Mouse (Mus musculus) embryonic facial prominence, embryonic 14.5 days (tissue): ENCODE results near the gene Ank2. TPM values are rescaled to one million over a fixed set of nuclear protein-coding genes. Genes with fewer than 3 reads are reported as not detected.

Source experiments
- ATAC-seq: fragments of 200-750 bp; cut with Nextera tagmentation; 2 replicates; pipeline ENCODE4 v1.8.0; 2017; ENCODE audit warnings: low read depth, moderate number of reproducible peaks, moderate TSS enrichment
- DNase-seq: peaks from one replicate; pipeline ENCODE4 v3.0.0-alpha.2; 2015; ENCODE audit warnings: low spot score
- H3K27ac ChIP-seq: fragments of 300-500 bp; sonication (generic); replicated peaks from 2 replicates; pipeline ENCODE4 v1.5.1; 2014; ENCODE audit warnings: low read depth, mild to moderate bottlenecking, low read length, moderate library complexity
- H3K27me3 ChIP-seq: fragments of 300-500 bp; sonication (generic); replicated peaks from 2 replicates; pipeline ENCODE4 v1.6.1; 2014; ENCODE audit warnings: low read length; ENCODE audit not compliant: control insufficient read depth, insufficient read depth
- H3K36me3 ChIP-seq: fragments of 300-500 bp; sonication (generic); 2 replicates; pipeline ENCODE4 v1.6.1; 2014; ENCODE audit warnings: low read length, mixed read lengths; ENCODE audit not compliant: control insufficient read depth, insufficient read depth
- H3K4me1 ChIP-seq: fragments of 300-500 bp; sonication (generic); 2 replicates; pipeline ENCODE4 v1.6.1; 2014; ENCODE audit warnings: antibody characterized with exemption, low read length; ENCODE audit not compliant: control insufficient read depth, insufficient read depth
- H3K4me2 ChIP-seq: fragments of 300-500 bp; sonication (generic); 2 replicates; pipeline ENCODE4 v1.6.1; 2014; ENCODE audit warnings: low read depth, mild to moderate bottlenecking, low read length, moderate library complexity, mixed read lengths
- H3K4me3 ChIP-seq: fragments of 300-500 bp; sonication (generic); 2 replicates; pipeline ENCODE4 v1.5.1; 2014; ENCODE audit warnings: low read depth, mild to moderate bottlenecking, low read length
- H3K9ac ChIP-seq: fragments of 300-500 bp; sonication (generic); 2 replicates; pipeline ENCODE4 v1.6.1; 2014; ENCODE audit warnings: low read depth, mild to moderate bottlenecking, low read length, moderate library complexity, mixed read lengths
- H3K9me3 ChIP-seq: fragments of 300-500 bp; sonication (generic); 2 replicates; pipeline ENCODE4 v1.6.1; 2016; ENCODE audit warnings: low read length; ENCODE audit not compliant: control insufficient read depth
- WGBS: fragments of 180-500 bp; shearing (Covaris S2); extraction: QIAGEN DNeasy Blood & Tissue Kit; methylation state at CpG from one replicate; pipeline ENCODE4 v1.1.7; 2014; 5-methylcytosine and 5-hydroxymethylcytosine counted together
- polyA plus RNA-seq: library from polyadenylated mRNA; unstranded; fragments of >200 nt; fragmentation: Nextera tagmentation; extraction: Ambion mirVana; gene quantifications from 2 replicates; pipeline ENCODE4 v1.2.1, GENCODE M21; 2014

Gene Ank2
- polyA plus RNA-seq, 1 experiment from 2014 or later = 48.3 TPM

- Histone ChIP-seq H3K4me2 (no peak overlapping the region), H3K9ac (no peak overlapping the region), H3K27ac (no peak overlapping the region), H3K36me3 (no peaks in the 10 kb centered on the region), H3K4me3 (no peak overlapping the region), H3K9me3 (no peaks in the 10 kb centered on the region), H3K4me1 (no peaks in the 10 kb centered on the region), H3K27me3 (no peaks in the 10 kb centered on the region)
- DNase-seq = no peak
- WGBS = 90% methylated on average over 9 of the region's 9 CpGs
- ATAC-seq = no peak
Observed at GRCm38 (mm10) chr3:127397774-127398173, 101.4 kb downstream of the Ank2 start.

- Histone ChIP-seq H3K27ac (no peak overlapping the region), H3K9ac (no peak overlapping the region), H3K27me3 (no peaks in the 10 kb centered on the region), H3K36me3 (no peaks in the 10 kb centered on the region), H3K4me1 (no peaks in the 10 kb centered on the region), H3K9me3 (no peaks in the 10 kb centered on the region), H3K4me2 (no peak overlapping the region), H3K4me3 (no peak overlapping the region)
- WGBS = 89% methylated on average over 8 of the region's 8 CpGs
- ATAC-seq = no peak
- no peak for DNase-seq
Observed at GRCm38 (mm10) chr3:127395202-127395601, 103.9 kb downstream of the Ank2 start.

- ATAC-seq = peak; percentile 74
- H3K4me1 ChIP-seq = no peaks in the 10 kb centered on the region
- WGBS = 78% methylated on average over 14 of the region's 14 CpGs
- H3K9me3 ChIP-seq = no peaks in the 10 kb centered on the region
- no peak overlapping the region for H3K9ac ChIP-seq
- peak; percentile 43 for DNase-seq
- no peak overlapping the region for H3K27ac ChIP-seq
- H3K36me3 ChIP-seq = no peaks in the 10 kb centered on the region
- no peak overlapping the region for H3K4me2 ChIP-seq
- no peaks in the 10 kb centered on the region for H3K27me3 ChIP-seq
- no peak overlapping the region for H3K4me3 ChIP-seq
Observed at GRCm38 (mm10) chr3:127387016-127387517, 112.1 kb downstream of the Ank2 start.

- ATAC-seq = no peak
- no peak overlapping the region for H3K9ac ChIP-seq
- WGBS = 89% methylated on average over 3 of the region's 3 CpGs
- no peaks in the 10 kb centered on the region for H3K4me1 ChIP-seq
- H3K27me3 ChIP-seq = no peaks in the 10 kb centered on the region
- no peak overlapping the region for H3K27ac ChIP-seq
- no peak overlapping the region for H3K4me3 ChIP-seq
- H3K36me3 ChIP-seq = no peaks in the 10 kb centered on the region
- no peak overlapping the region for H3K4me2 ChIP-seq
- H3K9me3 ChIP-seq = no peaks in the 10 kb centered on the region
- DNase-seq = no peak
Observed at GRCm38 (mm10) chr3:127383231-127383630, 115.9 kb downstream of the Ank2 start.

GRCm38 (mm10) chr3:127376901-127377460, 122.2 kb downstream of the Ank2 start:
- no peak overlapping the region for H3K9ac ChIP-seq
- H3K4me1 ChIP-seq = peaks cover 9% of the 10 kb centered on the region; the same call in 1 of the 2 replicates
- ATAC-seq (peak; percentile 18; the same call in 1 of the 2 replicates), DNase-seq (no peak)
- no peak overlapping the region for H3K4me3 ChIP-seq
- no peak overlapping the region for H3K4me2 ChIP-seq
- H3K36me3 ChIP-seq = no peaks in the 10 kb centered on the region
- no peaks in the 10 kb centered on the region for H3K9me3 ChIP-seq
- H3K27me3 ChIP-seq = no peaks in the 10 kb centered on the region
- no peak overlapping the region for H3K27ac ChIP-seq
- 80% methylated on average over 8 of the region's 8 CpGs for WGBS

GRCm38 (mm10) chr3:127375956-127376660, 123.0 kb downstream of the Ank2 start:
- Histone ChIP-seq H3K27ac (no peak overlapping the region), H3K4me1 (peaks cover 9% of the 10 kb centered on the region; the same call in 1 of the 2 replicates), H3K36me3 (no peaks in the 10 kb centered on the region), H3K4me2 (no peak overlapping the region), H3K27me3 (no peaks in the 10 kb centered on the region), H3K9me3 (peaks cover 4% of the 10 kb centered on the region), H3K4me3 (no peak overlapping the region), H3K9ac (no peak overlapping the region)
- 35% methylated on average over 11 of the region's 11 CpGs for WGBS
- ATAC-seq = no peak
- DNase-seq = no peak

- no peaks in the 10 kb centered on the region for H3K27me3 ChIP-seq
- DNase-seq (no peak), ATAC-seq (no peak)
- 87% methylated on average over 6 of the region's 6 CpGs for WGBS
- H3K4me2 ChIP-seq = no peak overlapping the region
- H3K9me3 ChIP-seq = peaks cover 4% of the 10 kb centered on the region
- peaks cover 9% of the 10 kb centered on the region; the same call in 1 of the 2 replicates for H3K4me1 ChIP-seq
- H3K9ac ChIP-seq = no peak overlapping the region
- no peaks in the 10 kb centered on the region for H3K36me3 ChIP-seq
- no peak overlapping the region for H3K27ac ChIP-seq
- no peak overlapping the region for H3K4me3 ChIP-seq
Observed at GRCm38 (mm10) chr3:127374190-127374710, 124.9 kb downstream of the Ank2 start.

GRCm38 (mm10) chr3:127371774-127372173, 127.4 kb downstream of the Ank2 start:
- Histone ChIP-seq H3K27ac (no peak overlapping the region), H3K27me3 (no peaks in the 10 kb centered on the region), H3K9ac (no peak overlapping the region), H3K4me2 (no peak overlapping the region), H3K9me3 (peaks cover 4% of the 10 kb centered on the region), H3K4me3 (no peak overlapping the region), H3K4me1 (peaks cover 9% of the 10 kb centered on the region; the same call in 1 of the 2 replicates), H3K36me3 (no peaks in the 10 kb centered on the region)
- 90% methylated on average over 1 of the region's 1 CpGs for WGBS
- DNase-seq (no peak), ATAC-seq (no peak)
